Mouse (Mus musculus) activated CD4-positive, CD25-positive, alpha-beta regulatory T cell, adult 9 weeks (primary cell): Measurements from ENCODE around the gene Nvl. TPM values are rescaled to one million over a fixed set of nuclear protein-coding genes. Genes with fewer than 3 reads are reported as not detected.

Experiments used
- polyA plus RNA-seq: library from polyadenylated mRNA; unstranded; fragments of 100-300 nt; shearing (Covaris generic); gene quantifications from one replicate; pipeline ENCODE4 v1.2.1, GENCODE M21; 2017

Gene Nvl
- 28.4 TPM for polyA plus RNA-seq

GRCm38 (mm10) chr1:181143950-181144836, at the start of gene Nvl, which contains the start of gene Cnih4:
Gene Nvl, minus strand, starts transcription at chr1:181144204.
Gene Cnih4, plus strand, starts transcription at chr1:181144693.

GRCm38 (mm10) chr1:181050937-181051336, 93.1 kb downstream of the Nvl start, which contains the start of gene 9130409I23Rik:
Gene 9130409I23Rik, plus strand, starts transcription at chr1:181051237.

Other genes with a start within 250 kb of the Nvl start
- gene Pycr2, start 239.9 kb downstream of the Nvl start, polyA plus RNA-seq, result 97.6 TPM
- gene Lefty1, start 209.2 kb downstream of the Nvl start, polyA plus RNA-seq, result 0.45 TPM
- 49.0 TPM for gene Tmem63a, start 201.9 kb downstream of the Nvl start, polyA plus RNA-seq
- gene Ephx1, start 123.3 kb downstream of the Nvl start, polyA plus RNA-seq, result 358 TPM
- not detected for gene 9130409I23Rik, start 93.0 kb downstream of the Nvl start, polyA plus RNA-seq
- 89.2 TPM for gene Cnih4, start 489 bp upstream of the Nvl start, polyA plus RNA-seq
- 27.7 TPM for gene Wdr26, start 67.8 kb upstream of the Nvl start, polyA plus RNA-seq
- gene Cnih3, start 208.4 kb upstream of the Nvl start, polyA plus RNA-seq, result not detected